ENCODE assay signal across 8 mouse cellular contexts in the genomic region with DNA sequence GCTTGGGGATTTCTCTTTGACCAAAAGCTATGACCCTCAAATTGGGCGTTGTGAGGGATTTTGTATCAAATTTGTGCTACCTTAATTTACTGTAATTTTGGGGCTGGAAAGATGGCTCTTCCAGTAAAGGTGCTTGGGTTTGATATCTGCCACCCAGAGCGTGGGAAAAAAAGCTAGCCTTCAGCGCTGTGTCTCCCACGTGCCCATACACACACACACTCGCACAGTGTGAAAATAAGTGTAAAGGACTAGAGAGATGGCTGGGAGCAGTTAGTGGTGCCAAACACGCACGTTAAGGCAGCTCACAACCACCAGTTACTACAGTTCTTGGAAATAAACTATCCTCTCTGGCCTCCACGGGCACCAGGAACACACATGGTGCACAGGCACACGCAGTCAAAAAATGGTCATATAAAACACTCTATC. TPM values are rescaled to one million over a fixed set of nuclear protein-coding genes. Genes with fewer than 3 reads are reported as not detected.
A peak's percentile ranks its signal among the peaks of the same experiment; 100 is the strongest.
DNase-seq lines count a peak whose midpoint lies in the region; ATAC-seq and TF ChIP-seq lines count a peak whose summit lies in the region.

No protein-coding gene starts in this region.

- H3K27ac ChIP-seq in kidney, embryonic 16.5 days (ENCODE audit: low read length), result peak overlapping the region; percentile 86
- H3K27ac ChIP-seq in embryonic facial prominence, embryonic 12.5 days, result peak overlapping the region; percentile 94
- H3K27ac ChIP-seq in intestine, embryonic 14.5 days (ENCODE audit: low read depth), result peak overlapping the region; percentile 76

- H3K79me2 ChIP-seq in myocyte (ENCODE audit: control insufficient read depth, insufficient read depth), result peaks cover 23% of the 10 kb centered on the region

- H3K36me3 ChIP-seq in kidney, embryonic 16.5 days (ENCODE audit: insufficient read depth, low read length), result peaks cover 16% of the 10 kb centered on the region
- H3K36me3 ChIP-seq in embryonic facial prominence, embryonic 12.5 days, result peaks cover 20% of the 10 kb centered on the region
- peaks cover 26% of the 10 kb centered on the region for H3K36me3 ChIP-seq in intestine, embryonic 14.5 days (ENCODE audit: control insufficient read depth, insufficient read depth, low read length)
- H3K36me3 ChIP-seq in myocyte (ENCODE audit: control insufficient read depth, insufficient read depth), result peaks cover 28% of the 10 kb centered on the region

- whole genome bisulfite sequencing in kidney, embryonic 16.5 days, result 42% methylated on average over 9 of the region's 9 CpGs
- WGBS in embryonic facial prominence, embryonic 12.5 days, result 53% methylated on average over 9 of the region's 9 CpGs
- WGBS in intestine, embryonic 14.5 days, result 50% methylated on average over 9 of the region's 9 CpGs

- DNase-seq in kidney, postnatal 25 days, result no peak
- no peak for DNase-seq in intestine, embryonic 14.5 days (ENCODE audit: low spot score)
- no peak for DNase-seq in Muller cell, postnatal 12 days (ENCODE audit: inconsistent ontology term)
- no peak for DNase-seq in right cerebral cortex, adult 18-20 months
- DNase-seq in ovary, postnatal 14 days (ENCODE audit: low spot score), result no peak

- no peak for ATAC-seq in kidney, embryonic 16.5 days (ENCODE audit: low FRiP score, low TSS enrichment)
- no peak for ATAC-seq in embryonic facial prominence, embryonic 12.5 days (ENCODE audit: insufficient number of reproducible peaks, insufficient read depth, low FRiP score, low TSS enrichment)
- no peak for ATAC-seq in intestine, embryonic 14.5 days (replicated peaks; ENCODE audit: low FRiP score, low TSS enrichment, low read depth)

- no peaks in the 10 kb centered on the region for H3K27me3 ChIP-seq in kidney, embryonic 16.5 days (ENCODE audit: insufficient read depth, low read length)
- no peaks in the 10 kb centered on the region for H3K27me3 ChIP-seq in embryonic facial prominence, embryonic 12.5 days
- no peaks in the 10 kb centered on the region for H3K27me3 ChIP-seq in intestine, embryonic 14.5 days (replicated peaks; ENCODE audit: control insufficient read depth, insufficient read depth, low read length)
- H3K27me3 ChIP-seq in myocyte (ENCODE audit: control insufficient read depth, insufficient read depth, insufficient read length), result no peaks in the 10 kb centered on the region

- TF ChIP-seq POLR2A in myocyte (IDR thresholded peaks at IDR 0.05; ENCODE audit: insufficient read length, low read depth), result no peak

- H3ac ChIP-seq in myocyte (ENCODE audit: control insufficient read depth, insufficient read length), result peak overlapping the region; percentile 48

- H3K4me2 ChIP-seq in kidney, embryonic 16.5 days (replicated peaks; ENCODE audit: low read depth, low read length), result peak overlapping the region; percentile 84
- H3K4me2 ChIP-seq in embryonic facial prominence, embryonic 12.5 days (replicated peaks), result peak overlapping the region; percentile 62
- H3K4me2 ChIP-seq in intestine, embryonic 14.5 days (ENCODE audit: low read length), result peak overlapping the region; percentile 86
- H3K4me2 ChIP-seq in myocyte (ENCODE audit: low read depth), result peak overlapping the region; percentile 72

- no peaks in the 10 kb centered on the region for H3K9me3 ChIP-seq in kidney, embryonic 16.5 days (ENCODE audit: low read length)
- no peaks in the 10 kb centered on the region for H3K9me3 ChIP-seq in embryonic facial prominence, embryonic 12.5 days
- H3K9me3 ChIP-seq in intestine, embryonic 14.5 days (ENCODE audit: control insufficient read depth, low read length), result no peaks in the 10 kb centered on the region

- H3K4me1 ChIP-seq in kidney, embryonic 16.5 days (ENCODE audit: insufficient read depth, low read length), result peaks cover 16% of the 10 kb centered on the region
- peaks cover 12% of the 10 kb centered on the region for H3K4me1 ChIP-seq in embryonic facial prominence, embryonic 12.5 days
- H3K4me1 ChIP-seq in intestine, embryonic 14.5 days (replicated peaks; ENCODE audit: control insufficient read depth, insufficient read depth, low read length), result peaks cover 14% of the 10 kb centered on the region

- peak overlapping the region; percentile 100 for H3K4me3 ChIP-seq in kidney, embryonic 16.5 days (ENCODE audit: low read length)
- H3K4me3 ChIP-seq in embryonic facial prominence, embryonic 12.5 days, result peak overlapping the region; percentile 98
- H3K4me3 ChIP-seq in intestine, embryonic 14.5 days (ENCODE audit: low read depth, low read length), result peak overlapping the region; percentile 64
- peak overlapping the region; percentile 64 for H3K4me3 ChIP-seq in myocyte

- peak overlapping the region; percentile 93 for H3K9ac ChIP-seq in kidney, embryonic 16.5 days (replicated peaks; ENCODE audit: low read length)
- H3K9ac ChIP-seq in embryonic facial prominence, embryonic 12.5 days, result peak overlapping the region; percentile 99
- H3K9ac ChIP-seq in intestine, embryonic 14.5 days (ENCODE audit: low read length), result peak overlapping the region; percentile 73

TF ChIP-seq in myocyte, 11 proteins besides CTCF, POLR2A, EP300 and RAD21:
- TF ChIP-seq MYOD1 (IDR thresholded peaks at IDR 0.05; ENCODE audit: control insufficient read depth in 1 of 3, insufficient read length in 2 of 3, low read depth in 2 of 3) (no peak), MYOG (IDR thresholded peaks at IDR 0.05; ENCODE audit: control insufficient read depth in 1 of 3, insufficient read depth in 1 of 3, insufficient read length in 2 of 3, low read depth in 2 of 3) (no peak), REST (IDR thresholded peaks at IDR 0.05; ENCODE audit: insufficient read depth, insufficient read length) (no peak), USF1 (IDR thresholded peaks at IDR 0.05; ENCODE audit: low read depth) (no peak), POLR2AphosphoS2 (IDR thresholded peaks at IDR 0.05; ENCODE audit: insufficient read length, low read depth) (no peak), TCF3 (IDR thresholded peaks at IDR 0.05; ENCODE audit: insufficient read length, low read depth) (no peak), MAX (IDR thresholded peaks at IDR 0.05; ENCODE audit: low read depth) (no peak)

RNA-seq across cellular contexts. Expression of a gene that starts 5.5 kb away (rescaled TPM):
- 843 and 919 TPM in 2 replicates for polyA plus RNA-seq in kidney, embryonic 16.5 days (2015; fragmentation: Nextera tagmentation; extraction: Ambion mirVana)
- polyA plus RNA-seq in embryonic facial prominence, embryonic 12.5 days (2016; fragmentation: Nextera tagmentation; extraction: Ambion mirVana), result 841 and 859 TPM in 2 replicates
- 903 and 985 TPM in 2 replicates for polyA plus RNA-seq in intestine, embryonic 14.5 days (2014; fragmentation: Nextera tagmentation; extraction: Ambion mirVana)
- 110 TPM for polyA plus RNA-seq in myocyte (2012; fragmentation: generic; extraction: Trizol)

RNA-seq across cellular contexts. Expression of a gene that starts 14.6 kb away (rescaled TPM):
- not detected in 2 replicates for polyA plus RNA-seq in kidney, embryonic 16.5 days (2015; fragmentation: Nextera tagmentation; extraction: Ambion mirVana)
- polyA plus RNA-seq in embryonic facial prominence, embryonic 12.5 days (2016; fragmentation: Nextera tagmentation; extraction: Ambion mirVana), result 0.24 TPM in 1 of 2 replicates, not detected in the other
- 0.31 TPM in 1 of 2 replicates, not detected in the other for polyA plus RNA-seq in intestine, embryonic 14.5 days (2014; fragmentation: Nextera tagmentation; extraction: Ambion mirVana)
- 0.05 TPM for polyA plus RNA-seq in myocyte (2012; fragmentation: generic; extraction: Trizol)

RNA-seq across cellular contexts. Expression of a gene that starts 40.8 kb away (rescaled TPM):
- 24.8 and 26.5 TPM in 2 replicates for polyA plus RNA-seq in kidney, embryonic 16.5 days (2015; fragmentation: Nextera tagmentation; extraction: Ambion mirVana)
- polyA plus RNA-seq in embryonic facial prominence, embryonic 12.5 days (2016; fragmentation: Nextera tagmentation; extraction: Ambion mirVana), result 30.1 and 31.7 TPM in 2 replicates
- polyA plus RNA-seq in intestine, embryonic 14.5 days (2014; fragmentation: Nextera tagmentation; extraction: Ambion mirVana), result 23.7 and 24.1 TPM in 2 replicates
- 13.9 TPM for polyA plus RNA-seq in myocyte (2012; fragmentation: generic; extraction: Trizol)
